1 mouse cellular context compared by ENCODE assay signal in the genomic region with DNA sequence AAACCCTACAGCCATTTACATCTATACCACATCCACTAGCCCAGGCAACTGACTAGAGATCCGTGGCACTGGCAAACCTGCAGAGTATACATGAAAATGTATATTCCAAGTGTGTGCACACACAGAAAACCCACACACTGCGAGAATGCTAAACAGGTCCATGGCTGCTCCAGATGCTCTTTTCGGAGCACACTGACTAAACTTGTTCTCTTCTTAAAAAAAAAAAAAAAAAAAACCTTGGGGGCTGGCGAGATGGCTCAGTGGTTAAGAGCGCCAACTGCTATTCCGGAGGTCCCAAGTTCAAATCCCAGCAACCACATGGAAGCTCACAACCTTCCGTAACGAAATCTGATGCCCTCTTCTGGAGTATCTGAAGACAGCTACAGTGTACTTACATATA.
TF ChIP-seq lines count a peak whose summit lies in the region.

No protein-coding gene starts in this region.

TF ChIP-seq in ES-E14, 5 proteins besides CTCF, POLR2A, EP300 and RAD21:
- TF ChIP-seq ZNF384 (IDR thresholded peaks at IDR 0.05; ENCODE audit: low read depth, low read length) (peak; percentile 86), CHD2 (IDR thresholded peaks at IDR 0.05; ENCODE audit: low read depth, low read length) (no peak)
